Mouse (Mus musculus) limb, embryonic 15.5 days (tissue): ENCODE data around the gene Ankrd65. TPM values are rescaled to one million over a fixed set of nuclear protein-coding genes. Genes with fewer than 3 reads are reported as not detected.
"Not testable (repeated sequence)": the region's sequence is repeated elsewhere in the genome, so short reads cannot be mapped to it uniquely, and the experiment has no call there.

Experiments
- ATAC-seq: fragments of 200-750 bp; cut with Nextera tagmentation; 2 replicates; pipeline ENCODE4 v1.8.0; 2017; ENCODE audit warnings: low read depth, moderate TSS enrichment; ENCODE audit not compliant: insufficient number of reproducible peaks, low FRiP score, low TSS enrichment
- H3K27ac ChIP-seq: fragments of 300-500 bp; sonication (generic); 2 replicates; pipeline ENCODE4 v1.5.1; 2015; ENCODE audit warnings: moderate library complexity, mild to moderate bottlenecking, inconsistent platforms
- H3K27me3 ChIP-seq: fragments of 300-500 bp; sonication (generic); 2 replicates; pipeline ENCODE4 v1.6.1; 2015; ENCODE audit warnings: inconsistent platforms
- H3K36me3 ChIP-seq: fragments of 300-500 bp; sonication (generic); 2 replicates; pipeline ENCODE4 v1.6.1; 2015; ENCODE audit warnings: inconsistent platforms
- H3K4me1 ChIP-seq: fragments of 300-500 bp; sonication (generic); 2 replicates; pipeline ENCODE4 v1.6.1; 2015; ENCODE audit warnings: inconsistent platforms
- H3K4me2 ChIP-seq: fragments of 300-500 bp; sonication (generic); 2 replicates; pipeline ENCODE4 v1.6.1; 2015; ENCODE audit warnings: mild to moderate bottlenecking, inconsistent platforms
- H3K4me3 ChIP-seq: fragments of 300-500 bp; sonication (generic); 2 replicates; pipeline ENCODE4 v1.5.1; 2015; ENCODE audit warnings: mild to moderate bottlenecking, inconsistent platforms
- H3K9ac ChIP-seq: fragments of 300-500 bp; sonication (generic); 2 replicates; pipeline ENCODE4 v1.6.1; 2015; ENCODE audit warnings: inconsistent platforms
- H3K9me3 ChIP-seq: fragments of 300-500 bp; sonication (generic); 2 replicates; pipeline ENCODE4 v1.6.1; 2016; ENCODE audit warnings: inconsistent platforms
- WGBS: fragments of 180-500 bp; shearing (Covaris S2); methylation state at CpG from one replicate; pipeline ENCODE4 v1.1.7; 2015; 5-methylcytosine and 5-hydroxymethylcytosine counted together
- polyA plus RNA-seq: library from polyadenylated mRNA; unstranded; fragments of >200 nt; fragmentation: Nextera tagmentation; extraction: Ambion mirVana; gene quantifications from 2 replicates; pipeline ENCODE4 v1.2.1, GENCODE M21; 2015

Ankrd65 gene
- polyA plus RNA-seq, 1 experiment from 2014 or later: not detected

GRCm38 (mm10) chr4:155777816-155778215 is 12.4 kb upstream of the Ankrd65 start:
- 75% methylated on average over 2 of the region's 2 CpGs for WGBS
- Histone ChIP-seq H3K9ac (no peak overlapping the region), H3K4me1 (peaks cover 37% of the 10 kb centered on the region), H3K27me3 (0 out of 2 replicates have a peak, but pooled peaks cover 6% of the 10 kb centered on the region), H3K9me3 (no peaks in the 10 kb centered on the region), H3K27ac (no peak overlapping the region), H3K36me3 (no peaks in the 10 kb centered on the region), H3K4me2 (no peak overlapping the region), H3K4me3 (no peak overlapping the region)
- ATAC-seq: no peak

GRCm38 (mm10) chr4:155779498-155779897 is 10.7 kb upstream of the Ankrd65 start:
- H3K27ac ChIP-seq: no peak overlapping the region
- no peaks in the 10 kb centered on the region for H3K9me3 ChIP-seq
- no peak overlapping the region for H3K4me3 ChIP-seq
- H3K4me2 ChIP-seq: no peak overlapping the region
- no peaks in the 10 kb centered on the region for H3K36me3 ChIP-seq
- WGBS: 80% methylated on average over 4 of the region's 4 CpGs
- no peak overlapping the region for H3K9ac ChIP-seq
- ATAC-seq: no peak
- H3K4me1 ChIP-seq: peaks cover 27% of the 10 kb centered on the region
- H3K27me3 ChIP-seq: no peaks in the 10 kb centered on the region

GRCm38 (mm10) chr4:155780895-155781294 is 9.3 kb upstream of the Ankrd65 start:
- H3K27me3 ChIP-seq: no peaks in the 10 kb centered on the region
- peak; percentile 62; the same call in 1 of the 2 replicates for ATAC-seq
- WGBS: 31% methylated on average over 6 of the region's 6 CpGs
- no peaks in the 10 kb centered on the region for H3K9me3 ChIP-seq
- no peak overlapping the region for H3K9ac ChIP-seq
- no peak overlapping the region for H3K4me3 ChIP-seq
- H3K4me2 ChIP-seq: no peak overlapping the region
- no peaks in the 10 kb centered on the region for H3K36me3 ChIP-seq
- H3K4me1 ChIP-seq: peaks cover 23% of the 10 kb centered on the region
- peak overlapping the region; percentile 63 for H3K27ac ChIP-seq

- no peaks in the 10 kb centered on the region for H3K36me3 ChIP-seq
- H3K27me3 ChIP-seq: no peaks in the 10 kb centered on the region
- WGBS: 37% methylated on average over 16 of the region's 16 CpGs
- H3K9me3 ChIP-seq: no peaks in the 10 kb centered on the region
- peak overlapping the region; percentile 63 for H3K4me3 ChIP-seq
- H3K27ac ChIP-seq: peak overlapping the region; percentile 80
- peak overlapping the region; percentile 78 for H3K4me2 ChIP-seq
- peaks cover 14% of the 10 kb centered on the region for H3K4me1 ChIP-seq
- H3K9ac ChIP-seq: peak overlapping the region; percentile 82; the same call in 1 of the 2 replicates
- ATAC-seq: peak; percentile 26; the same call in 1 of the 2 replicates
Measured at GRCm38 (mm10) chr4:155783486-155784080, 6.7 kb upstream of the Ankrd65 start.

GRCm38 (mm10) chr4:155784081-155784701 is 6.0 kb upstream of the Ankrd65 start:
- Histone ChIP-seq H3K27ac (peak overlapping the region; percentile 80), H3K9me3 (no peaks in the 10 kb centered on the region), H3K9ac (peak overlapping the region; percentile 82), H3K4me1 (peaks cover 14% of the 10 kb centered on the region), H3K36me3 (no peaks in the 10 kb centered on the region), H3K4me3 (peak overlapping the region; percentile 63), H3K27me3 (no peaks in the 10 kb centered on the region), H3K4me2 (peak overlapping the region; percentile 78)
- WGBS: under 1% methylated on average over 52 of the region's 52 CpGs
- peak; percentile 70 for ATAC-seq

GRCm38 (mm10) chr4:155785246-155785645 is 5.0 kb upstream of the Ankrd65 start:
- H3K9ac ChIP-seq: no peak overlapping the region
- H3K27ac ChIP-seq: no peak overlapping the region
- peaks cover 14% of the 10 kb centered on the region for H3K4me1 ChIP-seq
- H3K27me3 ChIP-seq: no peaks in the 10 kb centered on the region
- 87% methylated on average over 10 of the region's 10 CpGs for WGBS
- H3K4me3 ChIP-seq: no peak overlapping the region
- no peaks in the 10 kb centered on the region for H3K9me3 ChIP-seq
- H3K4me2 ChIP-seq: no peak overlapping the region
- no peak for ATAC-seq
- H3K36me3 ChIP-seq: no peaks in the 10 kb centered on the region

DNA sequence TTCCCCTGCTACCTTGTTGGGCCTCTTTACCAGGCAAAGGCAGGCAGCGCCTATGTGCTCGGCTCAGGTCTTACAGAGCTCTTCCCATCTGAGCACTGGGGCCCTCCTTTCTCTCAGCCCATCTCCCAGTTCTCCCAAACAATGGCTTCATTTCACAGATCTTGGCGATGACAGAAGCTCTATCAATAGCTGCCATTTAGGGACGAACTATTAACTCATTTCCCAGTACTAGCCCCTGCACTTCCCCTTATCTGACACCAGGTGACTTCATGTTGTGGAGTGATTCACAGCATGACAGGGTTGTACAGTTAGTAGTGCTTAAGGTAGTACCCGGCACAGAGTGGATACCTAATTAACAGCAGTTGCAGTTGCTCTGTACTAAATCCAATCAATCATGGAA is 4.4 kb upstream of the Ankrd65 start, which contains the start of gene Tmem88b:
Gene Tmem88b, minus strand, starts transcription at position 56 of the 400 bp plus-strand sequence.
- no peaks in the 10 kb centered on the region for H3K36me3 ChIP-seq
- no peaks in the 10 kb centered on the region for H3K27me3 ChIP-seq
- H3K4me1 ChIP-seq: peaks cover 14% of the 10 kb centered on the region
- no peaks in the 10 kb centered on the region for H3K9me3 ChIP-seq
- peak within 1 kb of the TSS; percentile 80; the same call in 1 of the 2 replicates for H3K27ac ChIP-seq
- ATAC-seq: no peak
- 69% methylated on average over 5 of the region's 5 CpGs for WGBS
- peak within 1 kb of the TSS; percentile 78 for H3K4me2 ChIP-seq
- H3K4me3 ChIP-seq: peak within 1 kb of the TSS; percentile 63
- no peak within 1 kb of the TSS for H3K9ac ChIP-seq

DNA sequence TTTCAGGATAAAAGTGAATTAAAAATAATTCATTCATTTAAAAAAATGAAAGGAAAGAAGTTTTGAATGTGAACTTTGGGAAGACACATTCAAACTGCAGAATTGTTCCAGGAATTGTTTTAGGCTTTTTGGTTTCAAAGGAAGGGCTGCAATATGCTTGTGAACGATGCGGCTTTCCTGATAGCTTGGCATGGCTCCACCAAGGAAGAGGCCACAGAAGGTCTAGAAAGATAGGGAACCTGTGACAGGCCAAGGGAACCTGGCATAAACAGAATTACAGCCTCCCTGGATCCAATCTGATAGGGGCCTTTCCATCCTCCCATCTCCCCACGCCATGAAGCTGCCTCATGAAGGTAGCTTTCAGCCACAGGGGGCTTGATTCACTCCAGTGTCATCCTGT is 1.9 kb upstream of the Ankrd65 start:
- H3K27me3 ChIP-seq: no peaks in the 10 kb centered on the region
- H3K4me1 ChIP-seq: peaks cover 14% of the 10 kb centered on the region
- no peaks in the 10 kb centered on the region for H3K9me3 ChIP-seq
- H3K4me2 ChIP-seq: no peak overlapping the region
- H3K4me3 ChIP-seq: no peak overlapping the region
- H3K36me3 ChIP-seq: no peaks in the 10 kb centered on the region
- no peak for ATAC-seq
- WGBS: 65% methylated on average over 3 of the region's 3 CpGs
- H3K27ac ChIP-seq: no peak overlapping the region
- H3K9ac ChIP-seq: no peak overlapping the region

DNA sequence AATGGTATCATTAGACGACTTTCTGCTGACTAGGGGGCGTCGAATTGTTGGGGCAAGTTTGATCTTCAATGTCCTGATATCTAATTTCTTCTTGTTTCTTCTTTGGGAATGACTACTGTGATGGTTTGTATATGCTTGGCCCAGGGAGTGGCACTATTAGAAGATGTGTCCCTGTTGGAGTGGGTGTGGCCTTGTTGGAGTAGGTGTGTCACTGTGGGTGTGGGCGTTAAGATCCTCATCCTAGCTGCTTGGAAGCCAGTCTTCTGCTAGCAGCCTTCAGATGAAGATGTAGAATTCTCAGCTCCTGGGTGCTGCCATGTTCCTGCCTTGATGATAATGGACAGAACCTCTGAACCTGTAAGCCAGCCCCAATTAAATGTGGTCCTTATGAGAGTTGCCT is 1.4 kb upstream of the Ankrd65 start:
- peaks cover 12% of the 10 kb centered on the region for H3K4me1 ChIP-seq
- ATAC-seq, H3K27ac ChIP-seq, H3K27me3 ChIP-seq, H3K9ac ChIP-seq, H3K36me3 ChIP-seq, H3K9me3 ChIP-seq, H3K4me2 ChIP-seq, H3K4me3 ChIP-seq: not testable (repeated sequence)
- WGBS: 78% methylated on average over 4 of the region's 4 CpGs

- H3K36me3 ChIP-seq: no peaks in the 10 kb centered on the region
- H3K4me1 ChIP-seq: peaks cover under 1% of the 10 kb centered on the region; the same call in 1 of the 2 replicates
- H3K27me3 ChIP-seq: no peaks in the 10 kb centered on the region
- no peaks in the 10 kb centered on the region for H3K9me3 ChIP-seq
- H3K27ac ChIP-seq: no peak overlapping the region
- no peak overlapping the region for H3K9ac ChIP-seq
- H3K4me2 ChIP-seq: no peak overlapping the region
- H3K4me3 ChIP-seq: no peak overlapping the region
- ATAC-seq: no peak
- WGBS: 45% methylated on average over 3 of the region's 3 CpGs
Measured at GRCm38 (mm10) chr4:155790650-155791161, 467 bp downstream of the Ankrd65 start.

- 70% methylated on average over 24 of the region's 24 CpGs for WGBS
- Histone ChIP-seq H3K27ac (no peak overlapping the region), H3K9ac (no peak overlapping the region), H3K4me2 (no peak overlapping the region), H3K36me3 (no peaks in the 10 kb centered on the region), H3K4me3 (no peak overlapping the region), H3K4me1 (no peaks in the 10 kb centered on the region; the same call in 1 of the 2 replicates), H3K27me3 (no peaks in the 10 kb centered on the region), H3K9me3 (no peaks in the 10 kb centered on the region)
- ATAC-seq: no peak
Measured at GRCm38 (mm10) chr4:155791240-155791933, 1.1 kb downstream of the Ankrd65 start.

GRCm38 (mm10) chr4:155793730-155794129 is 3.5 kb downstream of the Ankrd65 start:
- no peaks in the 10 kb centered on the region for H3K9me3 ChIP-seq
- no peak for ATAC-seq
- no peaks in the 10 kb centered on the region for H3K27me3 ChIP-seq
- H3K4me2 ChIP-seq: no peak overlapping the region
- 83% methylated on average over 2 of the region's 2 CpGs for WGBS
- H3K4me3 ChIP-seq: no peak overlapping the region
- H3K36me3 ChIP-seq: no peaks in the 10 kb centered on the region
- no peak overlapping the region for H3K9ac ChIP-seq
- H3K4me1 ChIP-seq: no peaks in the 10 kb centered on the region; the same call in 1 of the 2 replicates
- no peak overlapping the region for H3K27ac ChIP-seq
